Mouse (Mus musculus) stomach, postnatal 0 days (tissue): ENCODE measurements at regions not wholly inside any gene's neighbourhood (a gene's known extent, or its start where the extent isn't known, plus 50 kb on each side); places are given as distances from the start of the nearest gene placed in this dataset.

Experiments used
- CTCF ChIP-seq: IDR thresholded peaks from 2 replicates; pipeline ENCODE4 v1.5.1; 2016; ENCODE audit warnings: antibody characterized with exemption, low read depth, mild to moderate bottlenecking, moderate library complexity
- EP300 ChIP-seq: optimal IDR thresholded peaks from 2 replicates; pipeline ENCODE3; 2016; ENCODE audit warnings: antibody characterized with exemption

DNA sequence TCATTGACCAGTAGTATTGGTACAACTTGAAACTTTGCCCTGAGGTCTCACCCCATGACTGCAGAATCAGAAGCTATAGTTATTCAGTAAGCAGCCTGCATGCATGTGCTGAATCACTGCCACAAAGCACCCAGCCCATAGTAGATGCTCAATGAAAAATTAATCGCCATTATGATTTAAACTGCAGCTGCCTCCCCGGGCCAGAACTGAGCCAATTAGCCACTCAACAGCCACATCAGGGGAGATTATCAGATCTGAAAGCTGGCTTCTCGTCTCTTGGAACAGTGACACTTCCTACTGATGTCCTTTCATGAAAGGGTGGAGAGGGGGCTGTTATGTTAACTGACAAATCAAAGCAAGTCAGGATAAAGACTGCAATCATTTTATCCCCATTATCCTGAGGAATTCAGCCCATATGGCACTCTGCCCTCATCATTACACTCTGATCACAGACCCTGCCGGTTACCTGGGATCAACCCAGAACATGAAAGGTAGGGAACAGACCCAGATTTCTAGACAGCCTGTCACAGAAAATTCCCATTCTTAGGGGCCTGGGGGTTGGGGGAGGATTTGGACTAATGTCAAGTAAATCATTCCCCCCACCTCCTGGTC is 104.0 kb downstream of the Prlhr start:
- TF ChIP-seq CTCF, result no peak
- TF ChIP-seq EP300, result no peak
